Mouse (Mus musculus) thymus, adult 2 months (tissue): ENCODE measurements around the gene Rhox2e.
"Not testable (repeated sequence)": the region's sequence is repeated elsewhere in the genome, so short reads cannot be mapped to it uniquely, and the experiment has no call there.

ENCODE experiments used
- CTCF ChIP-seq: fragments of 200-500 bp; IDR thresholded peaks from 2 replicates; pipeline ENCODE4 v1.5.1; 2012; ENCODE audit warnings: mild to moderate bottlenecking, control low read depth, low read length, moderate library complexity, borderline replicate concordance; ENCODE audit not compliant: control insufficient read depth, poor library complexity, insufficient read depth; ENCODE audit errors: extremely low read depth
- POLR2A ChIP-seq: fragments of 200-500 bp; IDR thresholded peaks from 2 replicates; pipeline ENCODE4 v1.6.1; 2012; ENCODE audit warnings: mild to moderate bottlenecking, low read length, control low read depth, moderate library complexity; ENCODE audit not compliant: control insufficient read depth, poor library complexity, insufficient read depth; ENCODE audit errors: extremely low read depth

- TF ChIP-seq POLR2A, CTCF: not testable (repeated sequence)
These were observed 50.4 kb downstream of the Rhox2e start, which contains the start of gene Rhox3f for GRCm38 (mm10) chrX:37580692-37581091.
